Mouse (Mus musculus): ENCODE results near the gene Scyl1.
A peak's percentile ranks its signal among the peaks of the same experiment; 100 is the strongest.

Gene Scyl1

DNA sequence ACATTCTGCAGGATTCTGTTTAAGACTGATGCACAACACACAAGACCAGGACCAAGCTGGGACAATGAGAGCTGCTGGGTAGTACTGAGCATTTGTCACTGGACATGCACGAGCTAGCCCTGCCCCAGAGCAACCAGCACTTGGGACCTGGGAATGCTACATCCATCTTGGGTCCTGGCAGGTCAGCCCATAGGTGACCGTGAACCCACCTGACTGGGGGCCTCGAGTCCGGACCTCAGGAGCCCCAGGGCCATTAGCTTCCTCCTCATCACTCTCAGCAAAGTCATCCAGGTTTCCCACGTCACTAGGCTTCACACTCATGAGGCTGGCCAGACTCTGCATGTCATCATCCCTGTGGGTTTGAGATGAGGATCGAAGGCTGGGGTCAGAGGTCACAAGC lies 50.0 kb downstream of the Scyl1 start:
- DNase-seq (ENCODE audit: low spot score in 2 of 2) = no peak

DNA sequence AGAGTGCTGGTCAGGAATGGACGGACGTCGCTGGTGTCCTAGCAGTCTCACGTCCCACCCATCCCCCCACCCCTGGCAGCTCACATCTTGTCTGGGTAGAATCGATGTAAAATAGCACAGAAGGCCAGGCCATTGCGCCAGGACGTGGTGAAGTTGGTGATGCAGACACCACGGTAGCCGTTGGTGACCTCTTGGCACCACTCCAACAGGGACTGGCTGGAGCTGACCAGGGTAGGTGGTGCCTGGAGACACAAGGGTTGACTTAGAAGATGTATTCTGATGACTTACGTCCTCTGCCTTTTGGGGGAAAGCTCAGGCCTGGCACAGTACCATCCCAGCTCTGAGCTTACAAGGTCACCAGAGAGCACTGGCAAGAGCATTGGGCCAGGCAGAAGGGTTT lies 54.3 kb downstream of the Scyl1 start:
- no peak for DNase-seq (ENCODE audit: low spot score in 2 of 2)

DNA sequence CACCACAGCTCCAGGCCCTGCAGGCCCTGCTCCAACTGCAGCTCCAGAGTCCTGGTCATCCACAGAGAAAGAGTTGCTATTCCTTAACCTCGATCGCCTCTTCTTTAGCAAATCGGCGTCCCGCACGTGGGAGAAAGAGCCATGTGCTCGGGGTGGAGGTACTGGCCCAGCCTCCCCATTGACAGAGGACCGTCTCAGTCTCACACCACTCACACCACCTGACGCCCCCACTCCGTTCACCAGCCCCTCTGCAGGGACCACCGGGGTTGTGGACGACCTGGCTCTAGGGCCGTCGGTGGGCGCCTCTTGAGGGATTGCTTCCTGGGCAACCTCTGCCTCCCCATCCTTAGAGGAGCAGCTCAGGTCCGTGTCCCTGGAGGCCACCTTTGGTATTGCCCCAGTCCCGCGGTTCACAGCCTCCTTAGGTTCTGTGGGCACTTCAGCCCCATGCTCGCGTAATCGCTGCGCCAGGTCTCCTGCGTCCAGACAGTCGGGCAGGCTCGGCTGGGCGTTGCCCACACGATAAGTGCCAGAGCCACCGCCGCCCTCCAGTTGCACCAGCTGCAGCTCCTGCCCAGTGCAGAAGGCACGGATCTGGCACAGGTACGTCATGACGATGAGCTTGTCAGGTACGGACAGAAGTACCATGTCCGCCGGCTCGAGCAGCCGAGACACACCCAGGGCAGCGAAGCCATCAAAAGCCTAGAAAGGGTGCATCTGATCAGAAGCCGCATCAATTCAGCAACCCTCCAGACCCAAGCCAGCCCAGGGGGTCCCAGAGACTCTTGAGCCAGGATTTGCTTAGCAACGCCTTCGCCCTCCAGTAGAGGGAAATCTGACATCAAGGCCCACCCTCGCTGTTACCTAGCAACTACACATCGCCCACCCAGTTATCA lies 55.2 kb downstream of the Scyl1 start:
- DNase-seq (ENCODE audit: low spot score in 2 of 2) = no peak

DNA sequence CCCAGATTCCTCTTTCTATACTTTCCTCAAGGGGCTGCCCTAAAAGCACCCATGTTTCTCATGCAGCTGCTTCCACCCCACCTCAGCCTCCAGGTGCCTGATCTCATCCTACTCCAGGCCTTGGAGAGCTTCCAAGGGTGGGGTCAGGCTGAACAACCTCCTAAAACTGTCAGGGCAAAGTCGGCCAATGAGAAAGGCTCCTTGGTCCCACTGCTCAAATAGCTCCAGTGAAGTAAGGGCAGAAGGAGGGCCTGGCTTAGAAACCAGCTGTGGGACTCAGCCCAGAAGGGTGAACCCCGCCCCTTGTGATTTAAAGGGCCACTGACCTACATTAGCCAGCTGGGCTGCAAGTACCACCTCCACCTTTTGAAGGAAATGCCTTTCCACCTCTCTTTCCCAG lies 57.5 kb downstream of the Scyl1 start:
- peak; percentile 83 for DNase-seq (ENCODE audit: low spot score in 2 of 2)

DNA sequence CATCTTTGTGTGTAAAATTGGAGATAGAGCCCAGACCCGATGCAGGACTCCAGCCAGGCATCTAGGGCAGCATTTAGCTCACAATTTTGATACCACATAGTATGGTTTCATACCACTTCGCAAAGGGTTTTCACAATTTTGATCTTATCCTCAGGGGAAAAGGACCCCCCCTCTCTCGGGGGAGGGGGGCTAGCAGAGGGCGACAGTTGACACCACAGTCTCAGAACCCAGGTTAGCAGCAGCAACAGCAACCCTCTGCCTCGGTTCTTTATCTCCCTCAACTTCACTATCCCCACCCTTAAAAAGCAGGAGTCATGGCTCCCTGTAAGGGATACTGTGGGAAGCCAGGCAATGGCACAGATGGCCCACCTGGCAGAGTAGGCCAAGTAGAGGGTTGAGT lies 58.0 kb downstream of the Scyl1 start:
- no peak for DNase-seq (ENCODE audit: low spot score in 2 of 2)

DNA sequence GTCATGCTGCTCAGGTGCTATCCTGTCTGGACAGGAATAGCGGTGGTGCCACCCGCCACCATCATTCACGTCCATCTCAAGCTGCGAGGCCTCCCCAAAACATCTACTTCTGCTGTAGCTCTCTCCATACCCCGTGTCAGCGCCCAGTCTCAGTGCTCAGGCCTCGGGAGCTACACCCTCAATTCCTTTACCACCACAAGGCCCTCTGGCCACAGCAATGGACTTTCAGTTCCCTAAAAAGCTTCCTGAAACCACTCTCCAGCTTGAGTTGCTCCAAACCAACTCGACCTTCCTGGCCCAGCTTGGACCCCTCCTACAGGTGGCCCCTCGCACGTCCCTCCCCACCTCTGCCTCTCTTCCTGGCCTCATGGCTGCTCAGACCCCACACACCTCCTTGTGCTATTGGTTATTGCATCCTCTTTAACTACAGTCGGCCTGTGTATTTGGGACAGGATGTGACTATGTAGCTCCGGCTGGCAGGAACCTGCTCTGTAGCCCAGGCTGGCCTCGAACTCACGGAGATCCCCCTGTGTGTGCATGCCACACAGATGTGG lies 59.2 kb downstream of the Scyl1 start:
- peak in 1 of 2 experiments; percentile 47 for DNase-seq (ENCODE audit: low spot score in 2 of 2)

DNA sequence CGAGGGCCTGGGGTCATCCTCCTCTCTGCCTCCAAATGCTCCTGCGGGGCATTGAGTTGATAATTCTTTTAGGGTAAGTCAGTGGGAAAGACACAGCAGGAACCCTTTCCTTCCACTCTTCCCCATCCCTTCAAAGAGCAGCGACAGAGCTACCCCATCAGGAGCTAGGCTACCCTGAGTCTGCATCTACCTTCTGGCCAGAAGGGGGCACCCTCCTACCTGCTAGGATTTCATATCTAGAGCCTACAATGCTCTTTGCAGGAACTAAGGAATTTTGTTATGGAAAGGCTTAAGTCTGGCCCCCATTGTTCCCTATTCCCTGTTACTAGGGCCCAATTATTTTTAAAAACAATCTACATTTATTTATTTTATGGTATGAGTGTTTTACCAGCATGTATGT lies 60.0 kb downstream of the Scyl1 start:
- peak; percentile 59 to 70 for DNase-seq (ENCODE audit: low spot score in 2 of 2)

DNA sequence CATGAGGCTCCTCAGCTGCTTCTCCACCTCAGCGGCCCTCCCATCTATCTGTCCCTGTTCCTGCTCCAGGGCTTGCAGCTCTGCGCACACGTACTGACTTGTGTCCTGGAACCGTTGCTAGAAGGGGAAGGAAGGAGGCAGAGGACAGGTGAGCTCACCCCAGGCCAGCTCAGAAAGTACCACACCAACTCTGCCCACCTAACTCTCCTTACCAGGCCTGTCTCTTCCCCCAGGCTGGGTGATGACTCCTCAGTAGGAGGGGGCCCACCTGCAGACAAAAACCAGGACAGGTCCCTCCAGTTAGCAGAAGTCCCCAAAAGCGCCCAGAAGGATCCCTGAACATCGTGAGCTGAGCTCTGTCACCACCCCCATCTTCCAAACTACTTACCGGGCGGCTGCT lies 60.6 kb downstream of the Scyl1 start:
- no peak for DNase-seq (ENCODE audit: low spot score in 2 of 2)

DNA sequence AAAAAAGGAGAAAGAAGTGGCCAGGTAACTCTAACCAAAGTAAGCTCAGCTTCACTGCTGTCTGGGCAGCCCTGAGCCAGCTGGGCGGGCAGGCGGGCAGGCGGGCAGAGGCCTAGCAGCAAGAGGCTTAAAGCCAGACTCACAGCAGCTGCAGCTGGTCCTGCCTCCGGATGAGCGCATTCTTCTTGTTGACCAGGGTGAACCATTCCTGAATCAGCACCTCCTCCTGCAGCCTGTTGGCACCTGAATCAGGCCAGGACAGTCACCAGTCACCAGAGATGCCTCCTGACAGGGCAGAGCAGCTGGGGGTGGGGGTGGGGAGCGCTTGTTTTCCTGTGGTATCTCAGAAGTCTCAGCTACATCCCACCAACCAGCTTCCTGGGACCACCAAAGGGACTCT lies 61.2 kb downstream of the Scyl1 start:
- no peak for DNase-seq (ENCODE audit: low spot score in 2 of 2)

Measured in heart, adult 9 months (tissue).